Mouse (Mus musculus) urinary bladder, adult 18-20 months (tissue): Measurements from ENCODE around the gene Eif4b.

Experiments used
- DNase-seq, 2 experiments: peaks; one replicate each; pipeline ENCODE4 v3.0.0; 2022; ENCODE audit warnings: low spot score in 2 of 2, mixed read lengths in 2 of 2

Eif4b gene

DNA sequence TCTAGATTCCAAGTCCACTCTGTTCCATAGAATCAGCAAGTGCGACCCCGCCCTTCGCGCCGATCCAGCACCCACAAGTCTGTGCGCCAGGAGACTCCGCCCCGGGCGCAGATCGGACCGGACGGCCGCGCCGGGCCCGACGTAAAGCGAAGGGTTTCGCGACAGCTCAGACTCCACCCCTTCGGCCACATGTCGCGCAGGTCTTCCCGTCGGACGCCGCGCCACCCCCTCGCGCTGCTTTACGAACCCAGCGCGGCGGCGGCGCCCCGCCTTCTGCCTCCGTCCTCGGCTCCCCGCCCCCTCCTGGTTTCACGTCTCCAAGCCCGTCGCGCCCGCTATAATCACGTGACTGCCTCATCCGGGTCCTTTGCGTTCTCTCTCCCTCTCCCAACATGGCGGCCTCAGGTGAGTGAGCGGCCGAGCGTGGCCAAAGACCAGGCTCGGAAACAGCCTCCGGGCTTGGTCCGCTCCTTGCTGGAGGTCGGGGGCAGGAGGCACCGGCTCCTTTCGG lies at the start of gene Eif4b:
Eif4b (plus strand) TSS at position 215 of the 511 bp plus-strand sequence.
- DNase-seq: peak; percentile 93 to 98

DNA sequence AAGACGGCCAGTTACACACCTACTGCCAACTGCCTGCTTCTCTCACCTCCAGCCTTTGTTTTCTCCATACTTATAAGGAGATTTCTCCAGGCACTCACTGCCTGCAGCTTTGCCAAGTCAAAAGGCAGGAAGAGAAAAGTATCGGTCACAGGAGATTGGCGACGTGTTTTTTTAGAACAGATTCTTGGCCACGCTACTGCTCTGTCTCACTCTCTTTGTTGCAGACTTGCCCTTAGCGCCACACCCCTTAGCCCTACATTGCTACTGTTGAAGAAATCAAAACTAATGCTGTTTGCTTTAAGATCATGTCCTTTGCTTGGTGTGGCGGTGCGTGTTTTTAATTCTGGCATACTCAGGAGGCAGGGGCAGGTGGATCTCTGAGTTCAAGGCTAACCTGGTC lies 49.7 kb upstream of the Eif4b start:
- DNase-seq: no peak

DNA sequence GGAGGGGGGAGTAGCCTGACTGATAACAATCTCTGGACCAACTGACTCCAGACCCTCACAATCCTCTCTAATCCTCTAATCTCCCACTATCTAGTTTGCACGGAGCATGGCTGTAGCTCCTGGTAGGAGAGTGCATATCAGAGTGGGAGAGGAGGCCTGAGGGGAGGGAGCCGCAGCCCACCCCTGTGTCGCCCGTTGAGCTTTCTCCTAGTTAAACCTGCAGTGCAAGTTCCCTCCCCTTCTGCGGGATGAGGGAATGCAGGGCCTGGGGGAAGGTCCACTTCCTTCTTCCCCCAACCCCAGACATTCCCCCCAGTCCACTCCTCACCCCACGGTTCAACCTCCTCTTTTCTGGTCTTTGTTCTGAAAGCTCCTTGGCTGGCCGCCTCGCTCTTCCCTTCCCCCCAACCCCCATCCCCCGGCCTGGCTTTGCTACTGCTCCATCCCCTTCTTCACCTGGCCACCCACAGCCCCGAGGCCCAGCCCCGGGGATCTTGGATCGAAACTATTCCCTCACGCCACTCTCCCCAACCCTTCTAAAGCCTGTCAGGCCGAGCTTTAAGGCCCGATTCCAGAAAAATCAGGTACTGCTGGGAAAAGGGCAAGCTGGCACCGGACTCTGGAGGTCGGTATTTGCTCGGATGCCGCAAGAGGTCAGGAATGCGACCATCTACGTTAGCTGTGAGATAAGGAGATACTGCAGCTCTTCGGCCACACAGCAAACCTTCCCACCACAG lies 48.3 kb upstream of the Eif4b start:
- DNase-seq: peak in 1 of 2 experiments; percentile 46

DNA sequence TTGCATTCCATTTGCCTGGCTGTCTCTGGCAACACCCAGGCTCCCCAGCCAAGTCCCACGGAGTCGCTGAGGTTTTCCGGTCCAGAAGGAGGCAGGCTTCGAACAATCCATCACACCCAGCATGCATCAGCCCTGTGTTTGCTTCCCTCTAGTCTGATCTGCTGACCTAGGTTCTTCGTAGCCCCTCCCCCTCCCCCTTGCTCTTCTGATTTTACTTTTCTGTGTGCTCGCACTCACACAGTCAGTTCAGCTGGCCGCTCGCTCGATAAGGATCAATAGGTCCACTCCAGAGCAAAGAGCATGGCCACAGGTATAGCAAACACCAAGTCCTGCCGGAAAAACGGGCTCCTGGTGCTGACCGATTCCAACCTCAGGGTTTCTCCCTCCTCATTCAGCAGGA lies 47.1 kb upstream of the Eif4b start:
- peak in 1 of 2 experiments; percentile 69 for DNase-seq

DNA sequence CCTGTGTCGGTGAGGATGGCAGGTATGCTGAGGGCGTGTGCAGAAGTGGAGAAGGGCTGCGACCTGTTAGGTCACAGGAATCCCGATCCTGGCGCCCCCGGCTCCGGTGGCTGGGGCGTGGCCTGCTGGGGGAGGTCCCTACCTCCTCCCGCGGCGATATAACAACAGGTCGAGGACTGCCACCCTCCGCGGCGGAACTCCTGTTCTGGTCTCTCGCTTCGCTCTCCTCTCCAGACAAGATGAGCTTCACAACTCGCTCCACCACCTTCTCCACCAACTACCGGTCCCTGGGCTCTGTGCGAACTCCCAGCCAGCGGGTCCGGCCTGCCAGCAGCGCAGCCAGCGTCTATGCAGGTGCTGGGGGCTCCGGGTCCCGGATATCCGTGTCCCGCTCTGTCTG lies 45.5 kb upstream of the Eif4b start, which contains the start of gene Krt18:
Krt18 (plus strand) TSS at position 141 of the 400 bp plus-strand sequence.
- peak; percentile 73 to 78 for DNase-seq

DNA sequence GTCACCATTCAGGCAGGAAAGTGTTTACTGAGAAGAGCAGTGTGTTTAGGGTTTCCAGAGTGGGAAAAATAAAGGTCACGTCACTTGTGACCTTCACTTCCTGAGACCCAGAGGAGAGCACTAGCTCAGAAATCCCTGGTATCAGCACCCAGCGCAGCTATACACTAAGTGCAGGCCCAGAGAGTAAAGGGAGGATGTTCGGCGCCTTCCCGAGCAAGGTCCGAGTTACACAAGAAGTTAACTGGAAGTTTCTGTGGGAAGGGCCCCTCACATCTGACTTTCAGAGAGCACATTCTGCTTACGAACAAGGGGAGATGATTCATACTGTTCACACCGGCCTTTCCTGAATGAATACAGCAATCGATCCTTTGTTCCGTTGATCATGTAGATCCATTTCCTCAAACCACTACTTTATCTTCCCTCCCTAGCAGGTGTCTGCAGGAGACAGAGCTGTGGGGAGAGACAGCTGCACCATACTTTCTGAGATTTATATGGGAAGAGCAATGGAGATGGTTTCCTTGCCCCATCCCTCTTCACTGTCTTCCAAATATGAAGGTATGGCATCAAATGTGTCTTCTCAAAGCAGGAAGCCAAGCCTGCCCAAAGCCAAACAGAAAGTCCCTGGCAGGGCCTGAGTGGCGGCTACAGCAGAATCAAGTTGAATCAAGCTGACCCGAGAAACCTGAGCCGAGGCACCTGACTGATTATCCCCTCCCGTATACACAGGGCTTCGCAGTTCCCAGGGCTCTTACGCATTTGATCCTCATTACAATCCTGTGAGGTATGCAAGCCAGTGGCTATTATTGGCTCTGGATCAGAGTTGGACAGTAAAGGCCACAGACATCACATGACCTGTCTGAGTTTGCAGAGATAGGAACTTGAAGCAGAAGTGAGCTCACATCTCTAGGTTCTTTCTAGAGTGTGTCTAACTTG lies 39.2 kb upstream of the Eif4b start:
- DNase-seq: no peak

DNA sequence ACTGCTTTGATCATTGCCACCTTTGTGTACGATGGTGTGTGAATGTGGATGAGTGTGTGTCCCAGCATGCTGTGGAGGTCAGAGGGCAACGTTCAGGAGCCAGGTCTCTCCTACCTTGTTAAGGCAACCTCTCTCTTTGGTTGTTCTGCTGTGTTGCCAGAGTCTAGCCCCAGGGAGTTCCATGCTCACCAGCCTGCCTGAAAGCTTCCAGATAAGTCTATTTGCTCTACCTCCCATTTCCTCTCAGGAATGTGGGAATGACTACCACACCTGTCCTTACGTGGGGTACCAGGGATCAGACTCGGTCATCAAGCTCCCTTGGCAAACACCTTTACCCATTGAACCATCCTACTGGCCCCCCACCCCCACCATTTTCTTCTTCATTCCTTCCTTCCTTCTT lies 33.3 kb upstream of the Eif4b start:
- no peak for DNase-seq

DNA sequence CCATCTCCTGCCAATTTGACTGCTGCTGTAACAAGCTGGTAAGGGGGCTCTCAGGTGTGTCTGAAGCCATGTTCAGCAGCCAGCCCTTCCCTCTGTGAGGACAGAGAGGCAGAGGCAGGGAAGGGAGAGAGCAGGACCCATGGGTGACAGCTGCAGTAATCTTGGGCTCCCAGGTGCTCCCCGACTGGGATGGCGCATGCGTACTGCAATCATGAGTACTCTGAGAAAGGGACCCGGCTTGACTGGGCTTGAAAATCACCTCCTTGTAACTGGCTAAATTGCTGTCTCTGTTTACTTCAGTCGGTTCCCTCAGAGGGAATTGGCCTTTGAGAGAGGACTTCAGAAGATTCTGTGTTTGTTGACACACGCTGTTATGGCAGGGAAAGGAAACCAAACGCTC lies 31.6 kb upstream of the Eif4b start:
- DNase-seq: no peak

DNA sequence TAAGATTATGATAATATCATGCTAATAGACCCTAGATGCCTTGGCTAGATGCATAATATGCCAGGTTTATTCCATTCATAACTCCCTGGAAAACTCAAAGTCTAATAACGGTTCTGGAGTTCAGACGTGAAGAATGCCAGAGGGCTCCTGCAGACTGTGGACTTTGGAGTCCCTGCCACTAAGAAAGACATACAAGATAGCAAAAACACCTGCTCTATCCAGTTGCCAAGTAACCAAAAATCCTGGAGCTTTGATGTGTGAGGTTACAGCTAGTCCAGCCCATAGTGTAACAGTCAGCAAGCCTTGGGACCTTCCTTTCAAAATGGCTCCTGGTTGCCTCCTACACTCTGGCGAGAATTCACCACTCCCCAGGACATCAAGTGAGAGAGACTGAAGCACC lies 28.8 kb upstream of the Eif4b start:
- DNase-seq: no peak

DNA sequence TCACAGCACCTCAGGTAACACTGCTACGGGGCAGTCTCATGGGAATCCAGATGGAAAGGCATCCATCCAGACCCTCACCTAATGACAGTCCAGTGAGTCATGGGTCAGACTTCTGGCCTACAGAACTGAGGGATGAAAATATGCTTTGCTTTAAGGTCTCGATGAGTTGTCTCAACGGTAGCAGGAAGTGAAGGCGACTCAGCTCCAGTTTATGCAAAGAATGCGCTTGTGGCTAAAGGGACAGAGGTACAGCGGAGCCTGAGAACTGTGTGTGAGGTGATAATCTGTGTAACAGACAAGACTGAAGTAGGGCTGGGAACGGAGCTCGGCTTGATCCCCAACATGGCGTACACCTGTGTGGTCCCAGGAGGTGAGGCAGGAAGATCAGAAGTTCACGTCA lies 27.9 kb upstream of the Eif4b start:
- no peak for DNase-seq

DNA sequence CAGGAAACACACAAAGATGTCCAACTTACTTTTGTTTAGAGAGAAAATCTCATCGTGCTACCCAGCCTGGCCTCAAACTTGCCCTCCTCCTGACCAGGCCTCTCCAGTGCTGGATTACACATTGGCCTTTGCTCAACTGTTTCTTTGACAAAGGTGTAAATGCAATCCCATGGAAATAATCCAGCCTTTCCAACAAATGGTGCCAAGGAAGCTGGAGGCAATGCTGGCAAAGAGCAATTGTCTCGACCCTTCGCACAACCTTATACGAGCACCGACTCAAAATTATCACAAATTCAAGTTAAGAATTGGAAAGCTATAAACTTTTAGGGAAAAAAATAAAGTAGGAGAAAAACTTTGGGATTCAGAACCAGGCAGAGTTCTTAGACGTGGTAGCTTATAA lies 25.6 kb upstream of the Eif4b start:
- DNase-seq: no peak

DNA sequence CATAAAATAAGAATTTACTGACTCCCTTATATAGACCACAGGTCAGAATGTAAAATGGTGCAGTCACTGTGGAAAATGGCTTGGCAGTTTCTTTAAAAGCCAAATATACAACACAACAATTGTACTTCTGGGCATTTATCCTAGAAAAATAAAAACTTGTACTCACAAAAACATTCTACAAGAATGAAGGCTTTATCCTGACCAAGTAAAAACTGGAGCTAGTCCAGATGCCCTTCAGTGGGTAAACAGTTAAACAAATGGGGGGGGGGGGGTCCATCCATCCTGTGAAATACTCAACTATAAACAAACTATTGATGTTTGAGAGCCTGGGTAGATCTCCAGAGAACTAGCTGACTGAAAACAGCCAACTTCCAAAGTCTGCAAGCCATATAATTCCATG lies 23.7 kb upstream of the Eif4b start:
- no peak for DNase-seq

DNA sequence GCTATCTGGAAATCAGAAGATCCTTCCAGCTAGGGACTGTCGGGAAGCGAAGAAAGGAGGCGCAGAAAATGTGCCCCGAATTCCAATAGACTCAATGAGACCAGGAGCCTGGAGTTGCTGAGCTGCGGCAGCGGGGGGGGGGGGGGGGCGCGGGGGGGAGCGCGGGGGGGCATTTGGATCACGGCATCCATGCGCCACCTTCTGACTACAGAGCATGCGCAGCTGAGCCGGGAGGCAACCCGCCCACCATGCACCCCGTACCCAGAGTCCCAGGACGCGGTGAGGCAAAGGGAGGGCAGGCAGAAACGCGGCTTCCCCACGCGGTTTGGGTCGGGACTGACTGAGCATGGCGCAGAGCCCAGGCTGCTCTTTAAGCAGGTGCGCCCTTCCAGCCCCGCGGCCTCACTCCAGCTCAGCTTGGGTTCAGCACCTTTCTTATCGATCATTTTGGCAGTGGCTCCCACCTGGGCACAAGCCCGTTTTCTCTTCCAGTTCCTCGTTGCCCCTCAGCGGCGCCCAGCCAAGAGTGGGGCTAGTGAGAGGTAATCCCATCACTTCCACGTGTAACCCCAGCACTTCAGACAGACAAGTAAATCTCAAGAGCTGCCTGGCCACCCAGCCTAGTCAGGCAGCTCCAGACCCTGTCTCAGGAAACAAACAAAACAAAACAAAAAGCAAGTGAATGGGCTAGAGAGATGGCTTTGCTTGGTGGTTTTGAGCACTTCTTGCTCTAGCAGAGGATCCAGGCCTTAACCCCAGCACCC lies 21.5 kb upstream of the Eif4b start:
- DNase-seq: peak in 1 of 2 experiments; percentile 51

DNA sequence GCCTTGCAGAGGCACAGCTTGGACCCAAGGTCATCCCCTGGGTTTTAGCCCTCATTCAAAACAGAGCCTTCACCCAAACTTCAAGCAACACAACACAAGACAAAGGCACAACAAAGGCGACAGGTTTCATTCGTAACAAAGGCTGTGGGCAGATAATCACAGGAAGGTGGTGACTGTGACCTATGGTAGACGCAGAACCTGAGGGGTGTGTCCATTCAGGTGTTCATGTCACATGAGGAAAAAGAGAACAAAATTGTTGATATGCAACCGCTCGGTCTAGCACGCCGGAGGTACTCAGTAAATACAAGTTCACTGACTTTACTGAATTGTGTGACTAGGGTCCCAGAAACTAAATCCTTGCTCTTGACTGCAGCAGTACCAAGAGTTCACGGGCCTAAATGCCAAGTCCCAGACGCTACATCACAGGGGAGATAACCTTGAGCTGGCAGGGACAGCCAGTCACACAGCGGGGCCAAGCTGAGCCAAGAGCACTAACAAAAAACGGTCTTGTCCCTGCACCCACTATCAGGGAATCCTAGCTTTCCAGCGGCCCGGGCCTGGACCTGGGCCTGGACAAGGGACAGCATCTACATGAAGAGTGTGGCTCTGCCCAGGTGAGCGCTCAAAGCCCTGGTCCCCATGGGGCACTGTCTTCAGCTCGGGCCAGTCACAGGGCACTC lies 16.9 kb upstream of the Eif4b start:
- DNase-seq: no peak

DNA sequence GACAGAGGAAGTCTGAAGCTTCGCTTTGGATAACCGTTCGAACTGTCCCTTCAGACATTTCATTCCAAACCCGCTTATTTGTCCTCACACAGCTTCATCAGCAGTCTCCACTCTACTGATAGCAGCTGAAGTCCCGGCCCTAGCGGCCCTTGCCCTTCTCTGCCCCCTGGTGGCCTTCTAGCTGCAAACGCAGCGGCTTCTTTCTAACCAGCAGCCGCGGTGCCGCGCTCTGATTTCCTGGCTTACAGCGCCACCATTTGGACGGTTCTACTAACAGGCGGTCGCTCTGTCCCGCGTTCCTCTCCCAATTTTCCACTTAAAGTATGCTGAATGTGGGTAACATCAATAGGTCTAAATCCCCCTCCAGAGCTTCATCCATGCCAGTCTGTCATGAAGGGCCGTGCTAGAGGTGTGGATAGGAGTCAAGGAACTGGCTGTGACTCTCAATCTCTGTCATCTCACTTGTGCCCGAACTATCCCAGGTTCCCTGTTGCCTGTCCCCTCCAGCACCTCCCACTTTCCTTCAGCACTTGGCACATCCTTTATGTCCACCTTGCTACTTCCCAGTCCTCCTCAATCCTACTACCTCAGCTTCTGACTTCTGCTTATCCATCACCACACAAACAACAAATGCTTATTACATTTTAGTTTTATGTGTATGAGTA lies 7.8 kb upstream of the Eif4b start:
- DNase-seq: peak; percentile 91

DNA sequence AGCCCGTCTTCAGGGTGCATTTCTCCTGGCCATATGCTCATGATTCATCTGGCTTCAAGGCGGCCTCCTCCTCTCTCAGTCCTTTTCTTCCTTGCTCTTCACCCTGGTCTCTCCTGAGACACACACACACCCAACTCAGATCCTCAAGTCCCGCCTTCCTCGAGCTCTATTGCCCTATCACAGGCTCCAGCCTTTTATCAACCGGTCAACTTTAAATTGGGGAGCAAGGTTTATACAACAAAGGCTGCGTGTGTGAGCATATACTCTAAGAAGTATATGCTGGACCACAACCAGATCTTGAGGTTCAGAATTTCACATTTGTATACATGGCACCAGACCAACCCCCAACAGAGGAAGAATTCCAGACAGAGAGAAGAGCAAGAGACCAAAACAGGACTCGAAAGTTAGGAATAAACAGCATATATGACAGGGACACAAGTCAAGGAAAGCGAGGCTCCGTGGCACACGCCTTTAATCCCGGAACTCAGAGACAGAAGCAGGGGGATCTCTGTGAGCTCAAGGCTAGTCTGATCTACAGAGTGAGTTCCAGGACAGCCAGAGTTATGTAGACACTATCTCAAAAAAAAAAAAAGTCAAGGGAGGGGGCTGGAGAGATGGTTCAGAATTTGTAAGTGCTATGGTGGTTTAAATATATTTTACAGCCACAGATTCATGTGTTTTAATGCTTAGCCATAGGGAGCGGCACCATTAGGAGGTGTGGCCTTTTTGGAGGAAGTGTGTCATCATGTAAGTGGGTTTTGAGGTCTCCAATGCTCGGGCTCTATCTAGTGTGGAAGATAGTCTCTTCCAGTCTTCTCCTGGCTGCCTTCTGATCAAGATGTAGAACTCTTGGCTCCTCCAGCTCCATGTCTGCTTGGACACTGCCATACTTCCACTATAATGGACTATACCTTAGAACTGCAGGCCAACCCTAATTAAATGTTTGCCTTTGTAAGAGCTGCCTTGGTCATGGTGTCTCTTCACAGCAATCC lies 2.8 kb upstream of the Eif4b start:
- DNase-seq: no peak

DNA sequence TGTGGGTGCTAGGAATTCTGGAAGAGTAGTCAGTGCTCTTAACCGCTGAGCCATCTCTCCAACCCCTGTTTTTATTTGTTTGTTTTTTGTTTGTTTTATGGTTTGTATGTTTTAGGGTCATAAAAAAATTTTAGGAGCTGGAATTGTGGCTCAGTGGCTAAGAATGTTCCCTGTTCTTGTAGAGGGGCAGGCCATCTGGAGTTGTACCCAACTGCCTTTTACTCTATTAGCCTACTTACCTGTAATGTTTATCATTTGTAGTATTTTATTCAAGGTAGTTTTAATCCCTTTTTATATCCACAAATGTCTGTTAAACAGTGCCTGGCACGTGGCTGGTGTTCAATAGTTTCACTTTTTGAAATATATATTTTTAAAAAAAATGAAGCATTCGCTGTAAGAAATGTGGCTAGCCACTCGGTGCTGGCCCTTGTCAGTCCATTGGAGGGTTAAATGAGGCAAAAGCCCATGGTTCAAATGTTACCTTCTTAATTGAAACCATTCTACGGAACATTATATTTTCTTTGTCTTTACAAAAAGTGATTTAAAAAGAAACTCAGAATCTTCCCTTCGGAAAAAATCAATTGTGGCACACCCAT lies 512 bp upstream of the Eif4b start:
- DNase-seq: no peak

DNA sequence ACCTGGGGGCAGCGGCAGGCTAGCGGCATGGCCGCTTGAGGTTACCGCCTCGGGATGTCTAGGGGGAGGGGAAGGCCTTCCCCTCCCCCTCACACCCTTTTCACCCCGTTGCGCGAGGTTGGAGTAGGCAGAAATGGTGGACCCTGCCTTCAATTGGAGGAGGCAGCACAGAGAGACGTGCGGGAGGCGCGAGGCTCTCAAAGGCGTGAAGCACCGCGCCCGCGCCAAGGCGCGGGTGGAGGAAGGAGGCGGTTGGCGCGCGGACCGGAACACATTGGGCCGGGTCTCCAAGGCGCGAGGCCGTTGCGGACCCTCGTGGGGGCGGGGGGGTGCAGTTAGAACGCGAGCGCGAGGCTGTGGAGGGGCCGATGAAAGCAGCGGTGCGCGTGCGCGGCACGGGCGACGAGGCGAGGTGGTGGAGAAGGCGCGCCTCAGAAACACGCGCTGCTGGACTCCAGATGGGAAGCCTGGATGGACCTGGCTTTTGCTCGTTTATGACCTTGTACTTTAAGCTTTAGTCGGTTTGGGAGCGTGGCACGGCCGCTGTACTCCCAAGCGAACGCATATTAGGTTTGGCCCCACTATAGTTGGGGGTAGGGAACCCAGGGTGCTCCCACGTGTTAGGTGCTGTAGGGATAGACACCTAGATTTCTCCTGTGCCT lies 628 bp downstream of the Eif4b start:
- peak; percentile 25 to 51 for DNase-seq
